Mouse (Mus musculus): ENCODE measurements around the gene Gm13304. TPM values are rescaled to one million over a fixed set of nuclear protein-coding genes. Genes with fewer than 3 reads are reported as not detected.

The Gm13304 gene
- polyA plus RNA-seq (2015; fragmentation: Nextera tagmentation; extraction: Ambion mirVana): not detected in 2 replicates

GRCm38 (mm10) chr4:42114517-42114916 lies at the start of gene Gm13304:
Gene Gm13304 (plus strand): TSS chr4:42114817.

GRCm38 (mm10) chr4:42090907-42091306 lies 23.7 kb upstream of the Gm13304 start, which contains the start of gene Gm3893:
Gene Gm3893 (plus strand): TSS chr4:42091207.

GRCm38 (mm10) chr4:42153136-42153535 lies 38.5 kb downstream of the Gm13304 start, which contains the start of gene Gm13306:
Gene Gm13306 (plus strand): TSS chr4:42153436.

Other genes starting within 250 kb of the Gm13304 start
- gene Gm21541, start 211.2 kb upstream of the Gm13304 start, polyA plus RNA-seq (2015; fragmentation: Nextera tagmentation; extraction: Ambion mirVana): not detected in 2 replicates
- 7.9 and 8.3 TPM in 2 replicates for gene Gm20878, start 173.2 kb upstream of the Gm13304 start, polyA plus RNA-seq (2015; fragmentation: Nextera tagmentation; extraction: Ambion mirVana)
- 1.3 and 1.6 TPM in 2 replicates for gene Fam205a4, start 148.8 kb upstream of the Gm13304 start, polyA plus RNA-seq (2015; fragmentation: Nextera tagmentation; extraction: Ambion mirVana)
- gene Gm21093, start 80.1 kb upstream of the Gm13304 start, polyA plus RNA-seq (2015; fragmentation: Nextera tagmentation; extraction: Ambion mirVana): 0.44 and 0.85 TPM in 2 replicates
- gene Gm3893, start 23.6 kb upstream of the Gm13304 start, polyA plus RNA-seq (2015; fragmentation: Nextera tagmentation; extraction: Ambion mirVana): not detected in 2 replicates
- gene Gm13306, start 38.6 kb downstream of the Gm13304 start, polyA plus RNA-seq (2015; fragmentation: Nextera tagmentation; extraction: Ambion mirVana): 4.6 and 5.1 TPM in 2 replicates
- not detected in 2 replicates for gene Gm13305, start 53.8 kb downstream of the Gm13304 start, polyA plus RNA-seq (2015; fragmentation: Nextera tagmentation; extraction: Ambion mirVana)
- not detected in 2 replicates for gene Gm10600, start 125.8 kb downstream of the Gm13304 start, polyA plus RNA-seq (2015; fragmentation: Nextera tagmentation; extraction: Ambion mirVana)
- not detected in 2 replicates for gene Ccl21b, start 140.9 kb downstream of the Gm13304 start, polyA plus RNA-seq (2015; fragmentation: Nextera tagmentation; extraction: Ambion mirVana)
- not detected in 2 replicates for gene Gm21953, start 179.4 kb downstream of the Gm13304 start, polyA plus RNA-seq (2015; fragmentation: Nextera tagmentation; extraction: Ambion mirVana)
- gene Fam205a3, start 203.5 kb downstream of the Gm13304 start, polyA plus RNA-seq (2015; fragmentation: Nextera tagmentation; extraction: Ambion mirVana): not detected in 2 replicates